In the genomic region with DNA sequence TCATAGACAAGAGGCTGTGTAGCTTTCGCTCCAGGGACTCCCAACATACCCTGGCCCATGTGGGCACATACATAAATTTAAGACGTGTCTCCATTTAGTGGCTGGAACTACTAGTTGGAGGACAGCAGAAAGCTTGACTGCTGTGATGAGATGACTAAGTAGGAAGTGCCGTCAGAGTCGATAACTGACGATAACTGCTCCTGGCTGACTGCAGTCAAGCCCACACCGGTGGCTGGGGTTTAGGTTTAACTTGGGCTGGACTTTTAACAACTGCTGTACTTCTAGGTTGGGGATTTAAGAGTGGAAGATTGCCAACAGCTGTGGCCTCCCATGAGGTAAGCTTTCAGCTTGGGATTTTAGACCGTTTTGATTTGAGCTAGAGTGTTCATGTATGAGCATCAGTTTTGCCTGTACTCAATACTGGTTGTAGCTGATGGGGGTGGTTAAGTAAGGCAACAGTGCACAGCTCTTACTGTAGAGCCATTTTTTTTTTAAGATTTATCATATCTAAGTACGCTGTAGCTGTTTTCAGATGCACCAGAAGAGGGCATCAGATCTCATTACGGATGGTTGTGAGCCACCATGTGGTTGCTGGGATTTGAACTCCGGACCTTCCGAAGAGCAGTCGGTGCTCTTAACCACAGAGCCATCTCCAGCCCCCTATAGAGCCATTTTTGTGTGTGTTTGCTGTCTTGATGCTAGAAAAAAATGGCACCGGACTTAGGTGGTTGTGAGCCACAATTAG, we compare ENCODE assay signal across 8 mouse cellular contexts. TPM values are rescaled to one million over a fixed set of nuclear protein-coding genes. Genes with fewer than 3 reads are reported as not detected.
DNase-seq lines count a peak whose midpoint lies in the region; ATAC-seq lines count a peak whose summit lies in the region.

No protein-coding gene starts in this region.

- H3K36me3 ChIP-seq in heart, embryonic 15.5 days = peaks cover 36% of the 10 kb centered on the region
- peaks cover 46% of the 10 kb centered on the region for H3K36me3 ChIP-seq in midbrain, embryonic 14.5 days (ENCODE audit: control insufficient read depth, insufficient read depth, low read length)

- peak overlapping the region; percentile 94 for H3K27ac ChIP-seq in heart, embryonic 15.5 days
- peak overlapping the region; percentile 93 for H3K27ac ChIP-seq in midbrain, embryonic 14.5 days (replicated peaks; ENCODE audit: low read depth, low read length)

- H3K9ac ChIP-seq in heart, embryonic 15.5 days = peak overlapping the region; percentile 93
- peak overlapping the region; percentile 96 for H3K9ac ChIP-seq in midbrain, embryonic 14.5 days (replicated peaks; ENCODE audit: low read length)

- H3K4me3 ChIP-seq in heart, embryonic 15.5 days = peak overlapping the region; percentile 87
- H3K4me3 ChIP-seq in midbrain, embryonic 14.5 days (replicated peaks; ENCODE audit: low read depth, low read length) = peak overlapping the region; percentile 92

- H3K27me3 ChIP-seq in heart, embryonic 15.5 days = no peaks in the 10 kb centered on the region
- H3K27me3 ChIP-seq in midbrain, embryonic 14.5 days (ENCODE audit: control insufficient read depth, insufficient read depth, low read length) = no peaks in the 10 kb centered on the region

- WGBS in heart, embryonic 15.5 days = under 1% methylated on average over 13 of the region's 13 CpGs
- 1% methylated on average over 13 of the region's 13 CpGs for WGBS in midbrain, embryonic 14.5 days

- peaks cover 38% of the 10 kb centered on the region for H3K4me1 ChIP-seq in heart, embryonic 15.5 days (replicated peaks)
- peaks cover 37% of the 10 kb centered on the region for H3K4me1 ChIP-seq in midbrain, embryonic 14.5 days (ENCODE audit: control insufficient read depth, insufficient read depth, low read length)

- H3K9me3 ChIP-seq in heart, embryonic 15.5 days (replicated peaks) = no peaks in the 10 kb centered on the region
- no peaks in the 10 kb centered on the region for H3K9me3 ChIP-seq in midbrain, embryonic 14.5 days (ENCODE audit: control insufficient read depth, low read length)

- ATAC-seq in heart, embryonic 15.5 days (replicated peaks; ENCODE audit: insufficient number of reproducible peaks, insufficient read depth, low FRiP score, low read depth) = no peak; the same call in 1 of the 2 replicates
- ATAC-seq in midbrain, embryonic 14.5 days (ENCODE audit: low FRiP score, low TSS enrichment) = no peak
- ATAC-seq in granulocyte monocyte progenitor cell, adult 5-6 weeks (replicated peaks; ENCODE audit: poor library complexity, severe bottlenecking) = no peak

- peak; percentile 40 for DNase-seq in 3134 (ENCODE audit: extremely low read depth, insufficient read length, low spot score)
- DNase-seq in B cell, adult 2 months = peak; percentile 37 to 41
- peak; percentile 38 to 43 for DNase-seq in cerebellum, postnatal 14 days
- peak; percentile 53 for DNase-seq in kidney, postnatal 14 days
- peak; percentile 42 for DNase-seq in midbrain, embryonic 14.5 days
- DNase-seq in ovary, postnatal 14 days (ENCODE audit: low spot score) = no peak

- peak overlapping the region; percentile 75 for H3K4me2 ChIP-seq in heart, embryonic 15.5 days
- H3K4me2 ChIP-seq in midbrain, embryonic 14.5 days (ENCODE audit: low read length) = peak overlapping the region; percentile 95

RNA-seq across cellular contexts. Expression of gene Trpv2, which starts 29.2 kb away (rescaled TPM):
- polyA plus RNA-seq in heart, embryonic 15.5 days (2015; fragmentation: Nextera tagmentation; extraction: Ambion mirVana) = 4.2 and 6.4 TPM in 2 replicates
- 26.4 and 28.0 TPM in 2 replicates for polyA plus RNA-seq in midbrain, embryonic 14.5 days (2014; fragmentation: Nextera tagmentation; extraction: Ambion mirVana)
- 13.8 and 17.5 TPM in 2 replicates for total RNA-seq in granulocyte monocyte progenitor cell, adult 5-6 weeks (2014; fragmentation: Nextera tagmentation)
- 9.2 and 10.7 TPM in 2 replicates for total RNA-seq in granulocyte monocyte progenitor cell, adult 5-6 weeks (2017)

RNA-seq across cellular contexts. Expression of gene Lrrc75a, which starts 44.8 kb away (rescaled TPM):
- polyA plus RNA-seq in heart, embryonic 15.5 days (2015; fragmentation: Nextera tagmentation; extraction: Ambion mirVana) = 14.6 and 18.5 TPM in 2 replicates
- 11.1 and 13.1 TPM in 2 replicates for polyA plus RNA-seq in midbrain, embryonic 14.5 days (2014; fragmentation: Nextera tagmentation; extraction: Ambion mirVana)
- total RNA-seq in granulocyte monocyte progenitor cell, adult 5-6 weeks (2014; fragmentation: Nextera tagmentation) = 5.7 TPM in 2 replicates
- total RNA-seq in granulocyte monocyte progenitor cell, adult 5-6 weeks (2017) = 3.6 and 5.4 TPM in 2 replicates

RNA-seq across cellular contexts. Expression of gene Mmgt2, which starts 45.0 kb away (rescaled TPM):
- polyA plus RNA-seq in heart, embryonic 15.5 days (2015; fragmentation: Nextera tagmentation; extraction: Ambion mirVana) = 44.7 and 49.1 TPM in 2 replicates
- polyA plus RNA-seq in midbrain, embryonic 14.5 days (2014; fragmentation: Nextera tagmentation; extraction: Ambion mirVana) = 21.6 TPM in 2 replicates
- total RNA-seq in granulocyte monocyte progenitor cell, adult 5-6 weeks (2014; fragmentation: Nextera tagmentation) = 16.7 and 34.1 TPM in 2 replicates
- total RNA-seq in granulocyte monocyte progenitor cell, adult 5-6 weeks (2017) = 15.9 and 23.7 TPM in 2 replicates

RNA-seq across cellular contexts. Expression of gene Ubb, which starts 52.5 kb away (rescaled TPM):
- polyA plus RNA-seq in heart, embryonic 15.5 days (2015; fragmentation: Nextera tagmentation; extraction: Ambion mirVana) = 2,445 and 2,567 TPM in 2 replicates
- polyA plus RNA-seq in midbrain, embryonic 14.5 days (2014; fragmentation: Nextera tagmentation; extraction: Ambion mirVana) = 4,878 and 5,143 TPM in 2 replicates
- total RNA-seq in granulocyte monocyte progenitor cell, adult 5-6 weeks (2014; fragmentation: Nextera tagmentation) = 870 and 954 TPM in 2 replicates
- 1,051 and 1,247 TPM in 2 replicates for total RNA-seq in granulocyte monocyte progenitor cell, adult 5-6 weeks (2017)
